Mouse (Mus musculus) CD4-positive helper T cell, adult 2 months (primary cell): ENCODE data around the gene Asb4.
"Not testable (repeated sequence)": the region's sequence is repeated elsewhere in the genome, so short reads cannot be mapped to it uniquely, and the experiment has no call there.

Experiments used
- DNase-seq: peaks from one replicate; pipeline ENCODE4 v3.0.0-alpha.2; 2012; ENCODE audit warnings: low read depth, missing footprints, low spot score

Gene Asb4

DNA sequence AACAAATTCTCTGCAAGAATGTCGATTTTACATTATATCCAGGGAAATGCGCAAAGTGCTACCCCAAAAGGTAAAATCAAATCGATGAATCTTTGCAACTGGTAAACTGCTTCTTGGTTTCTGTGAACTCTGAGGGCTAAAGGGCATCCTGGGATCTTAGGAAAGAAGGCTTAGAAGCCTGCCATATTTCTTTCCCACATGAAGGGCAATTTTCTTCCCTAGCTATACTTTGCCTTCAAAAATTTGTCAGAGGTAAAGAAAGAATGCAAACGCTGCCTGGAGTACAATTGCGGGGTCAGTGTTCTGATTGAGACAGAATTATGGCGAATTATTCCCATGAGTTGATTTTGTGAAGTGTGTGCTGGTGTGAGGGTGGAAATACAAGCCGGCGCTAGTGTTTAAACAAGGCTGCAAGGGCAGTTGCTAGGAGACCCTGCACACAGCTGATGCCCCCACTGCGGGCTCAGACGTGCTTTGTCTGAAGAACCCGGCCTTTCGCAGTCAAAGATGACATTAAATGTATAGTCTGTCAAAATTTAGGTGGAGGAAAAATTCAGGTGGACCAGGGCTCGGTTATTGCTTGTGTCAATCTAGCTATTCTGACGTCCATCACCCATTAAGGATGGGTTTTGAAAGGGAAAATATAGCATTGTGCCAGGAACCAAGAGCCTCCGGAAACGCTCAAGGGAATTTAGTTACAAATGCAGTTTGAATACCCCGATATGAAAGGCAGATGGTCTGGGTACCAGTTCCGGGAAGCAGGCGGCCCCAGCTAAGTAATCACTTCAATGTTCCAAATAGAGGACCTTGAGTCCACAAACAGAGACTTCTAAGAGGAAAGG is at the start of gene Asb4:
Gene Asb4 (plus strand): TSS at position 51 of the 842 bp plus-strand sequence.
- DNase-seq = no peak

DNA sequence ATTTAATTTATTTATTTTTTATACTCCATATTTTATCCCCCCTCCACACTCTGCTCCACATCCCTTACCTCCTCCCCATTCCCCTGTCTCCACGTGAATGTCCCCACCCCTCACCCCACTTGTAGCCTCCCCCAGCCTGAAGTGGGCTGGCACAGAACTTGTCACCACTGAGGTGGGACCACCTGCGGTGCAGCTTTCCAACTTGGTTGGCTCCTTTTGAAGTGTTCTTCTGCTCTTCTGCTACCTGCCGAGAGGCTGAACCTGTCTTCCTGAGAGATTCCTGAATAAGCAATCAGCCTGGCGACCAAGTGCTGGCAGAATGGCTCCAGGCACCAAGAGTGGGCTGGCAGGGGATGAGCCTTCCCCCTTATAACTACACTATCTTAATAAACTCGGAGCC is 49.2 kb upstream of the Asb4 start:
- DNase-seq = no peak

DNA sequence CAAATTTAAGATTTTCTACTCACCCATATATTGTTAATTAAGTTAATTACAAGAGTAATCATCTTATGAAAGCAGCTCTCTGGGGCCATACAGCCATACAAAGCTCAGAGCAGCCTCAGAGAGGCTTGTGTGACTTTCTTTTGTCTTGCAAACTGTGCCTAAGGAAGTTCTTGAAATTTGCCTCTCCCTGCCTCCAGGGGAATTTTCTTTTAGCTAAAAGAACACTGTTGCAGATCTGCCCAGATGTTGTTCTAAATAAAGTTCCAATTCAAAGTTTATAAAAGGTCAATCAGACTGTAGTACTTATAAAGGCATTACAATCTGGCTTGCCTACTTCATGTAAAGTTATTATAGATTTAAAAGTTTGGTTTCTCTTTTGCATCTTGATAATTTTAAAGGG is 47.2 kb upstream of the Asb4 start:
- not testable (repeated sequence) for DNase-seq

DNA sequence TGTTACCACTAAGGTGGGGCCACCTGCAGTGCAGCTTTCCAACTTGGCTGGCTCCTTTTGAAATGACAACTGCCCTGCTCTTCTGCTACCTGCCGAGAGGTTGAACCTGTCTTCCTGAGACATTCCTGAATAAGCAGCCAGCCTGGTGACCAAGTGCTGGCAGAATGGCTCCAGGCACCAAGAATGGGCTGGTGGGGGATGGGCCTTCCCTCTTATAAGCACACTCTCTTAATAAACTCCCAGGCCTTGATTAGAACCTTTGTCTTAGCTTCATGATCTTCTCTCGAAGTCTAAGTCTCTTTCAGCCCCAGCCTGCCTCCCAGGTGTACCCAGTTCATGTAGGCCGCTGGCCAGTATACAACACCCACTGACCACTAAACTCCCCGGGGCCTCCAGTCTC is 44.4 kb upstream of the Asb4 start:
- DNase-seq = not testable (repeated sequence)

DNA sequence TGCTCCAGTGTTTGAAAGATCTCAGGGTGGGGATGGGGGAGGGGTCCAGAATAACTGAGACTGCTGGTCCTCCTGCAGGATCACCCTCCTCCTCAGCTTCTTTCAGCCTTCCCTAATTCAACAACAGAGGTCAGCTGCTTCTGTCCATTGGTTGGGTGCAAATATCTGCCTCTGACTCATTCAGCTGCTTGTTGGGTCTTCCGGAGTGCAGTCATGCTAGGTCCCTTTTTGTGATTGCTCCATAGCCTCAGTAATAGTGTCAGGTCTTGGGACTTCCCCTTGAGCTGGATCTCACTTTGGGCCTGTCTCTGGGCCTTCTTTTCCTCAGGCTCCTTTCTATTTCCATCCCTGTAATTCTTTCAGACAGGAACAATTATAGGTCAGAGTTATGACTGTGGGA is 43.9 kb upstream of the Asb4 start:
- not testable (repeated sequence) for DNase-seq

DNA sequence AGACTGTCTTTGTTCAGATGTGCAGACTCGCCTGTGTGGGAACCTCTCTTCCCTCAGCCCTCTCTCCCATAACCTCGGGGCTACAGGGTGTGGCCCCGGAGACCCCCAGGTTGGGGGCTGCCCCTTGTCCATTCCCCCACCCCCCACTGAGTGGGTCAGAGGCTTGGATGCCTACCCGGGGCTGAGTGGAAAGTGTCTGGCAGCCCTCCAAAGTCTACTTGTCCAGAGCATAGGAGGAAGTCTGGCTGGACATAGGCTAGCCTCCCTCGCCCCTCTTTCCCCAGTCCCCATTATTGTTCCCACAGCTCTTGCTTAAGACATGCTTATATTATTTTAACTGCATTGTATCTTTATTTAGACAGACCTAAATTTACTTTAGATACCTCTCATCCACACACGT is 38.9 kb upstream of the Asb4 start:
- DNase-seq = no peak

DNA sequence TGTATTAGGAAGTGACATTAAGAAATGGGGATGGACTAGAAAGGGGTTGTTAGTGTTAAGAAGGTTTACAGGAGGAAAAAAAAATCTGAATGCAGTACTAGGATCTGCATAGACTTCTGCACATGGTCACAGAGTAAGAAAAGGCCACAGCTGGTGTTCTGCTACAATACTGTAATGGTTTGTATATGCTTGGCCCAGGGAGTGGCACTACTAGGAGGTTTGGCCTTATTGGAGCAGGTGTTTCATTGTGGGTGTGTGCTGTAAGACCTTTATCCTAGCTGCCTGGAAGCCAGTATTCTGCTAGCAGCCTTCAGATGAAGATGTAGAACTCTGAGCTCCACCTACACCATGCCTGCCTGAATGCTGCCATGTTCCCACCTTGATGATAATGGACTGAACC is 25.3 kb upstream of the Asb4 start:
- DNase-seq = no peak

DNA sequence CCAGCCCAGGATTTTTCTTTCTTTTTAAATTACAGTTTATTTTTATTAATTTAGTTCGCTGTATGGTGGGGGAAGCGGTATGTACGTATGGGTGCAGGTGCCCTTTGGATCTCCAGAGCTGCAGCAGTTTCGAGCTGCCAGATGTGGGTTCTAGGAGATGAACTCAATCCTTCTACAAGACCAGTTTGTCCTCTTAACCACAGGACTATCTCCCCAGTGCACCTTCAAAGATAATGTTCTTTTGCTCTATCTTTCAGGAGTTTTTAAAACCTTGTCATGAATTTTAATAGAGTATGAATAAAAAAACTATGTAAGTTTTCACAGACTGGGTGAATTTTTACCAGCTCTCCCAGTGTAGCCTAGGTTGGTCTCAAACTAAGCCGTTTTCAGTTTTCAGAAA is 22.8 kb upstream of the Asb4 start:
- DNase-seq = no peak

DNA sequence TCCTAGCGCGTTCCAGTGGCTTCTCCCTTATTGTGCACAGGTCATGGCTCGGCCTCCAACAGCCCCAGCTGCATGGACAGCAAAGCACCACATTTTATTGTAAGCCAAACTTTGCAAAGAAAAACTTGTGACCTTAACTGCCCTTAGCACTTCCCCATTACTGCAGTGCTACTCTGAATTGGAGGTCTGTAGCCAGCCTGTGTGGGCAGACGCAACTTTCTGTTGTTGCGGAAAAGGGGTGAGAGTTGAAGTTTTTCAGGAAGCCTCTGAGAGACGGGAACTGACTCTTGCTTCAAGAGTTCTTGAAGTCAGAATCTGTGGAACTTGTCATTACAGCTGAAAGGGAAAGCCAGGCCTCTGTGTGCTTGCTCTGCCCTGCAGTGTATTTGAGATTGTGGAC is 21.2 kb upstream of the Asb4 start:
- DNase-seq = no peak

DNA sequence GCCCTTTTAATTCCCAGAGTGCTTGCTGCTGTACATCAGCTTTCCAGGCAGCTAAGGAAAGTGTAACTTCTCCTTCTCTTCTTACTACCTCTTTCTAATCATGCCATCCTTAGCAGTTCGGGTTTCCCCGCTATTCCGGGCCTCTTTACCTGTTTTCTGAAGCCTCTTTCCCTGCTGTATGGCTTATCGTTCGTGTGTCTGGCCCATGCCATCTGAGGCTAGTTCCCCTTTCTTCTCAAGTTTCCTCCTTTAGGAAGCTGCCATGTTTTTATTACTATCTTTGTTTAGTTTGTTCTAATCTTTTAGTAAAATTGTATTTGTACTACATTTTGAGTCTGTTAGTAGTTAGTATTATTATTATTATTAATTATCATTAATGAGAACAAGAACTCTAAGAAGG is 17.3 kb upstream of the Asb4 start:
- no peak for DNase-seq

DNA sequence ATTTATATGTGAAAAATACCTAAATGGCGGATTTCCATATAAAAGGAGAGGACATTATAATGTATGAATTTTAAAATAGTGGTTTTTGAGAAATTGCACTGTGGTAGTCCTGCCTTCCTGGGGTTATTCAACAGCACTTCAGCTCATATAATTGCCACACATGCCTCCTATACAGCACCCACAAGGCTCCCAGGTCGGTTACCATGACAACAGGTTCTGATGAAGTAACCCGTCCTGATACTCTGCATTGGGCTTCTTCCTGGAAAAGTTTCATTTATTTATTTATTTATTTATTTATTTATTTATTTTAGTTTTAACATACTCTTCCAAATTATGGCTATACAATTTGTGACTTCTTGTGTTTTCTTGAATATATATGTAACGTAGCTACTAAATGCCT is 6.3 kb upstream of the Asb4 start:
- DNase-seq = no peak

DNA sequence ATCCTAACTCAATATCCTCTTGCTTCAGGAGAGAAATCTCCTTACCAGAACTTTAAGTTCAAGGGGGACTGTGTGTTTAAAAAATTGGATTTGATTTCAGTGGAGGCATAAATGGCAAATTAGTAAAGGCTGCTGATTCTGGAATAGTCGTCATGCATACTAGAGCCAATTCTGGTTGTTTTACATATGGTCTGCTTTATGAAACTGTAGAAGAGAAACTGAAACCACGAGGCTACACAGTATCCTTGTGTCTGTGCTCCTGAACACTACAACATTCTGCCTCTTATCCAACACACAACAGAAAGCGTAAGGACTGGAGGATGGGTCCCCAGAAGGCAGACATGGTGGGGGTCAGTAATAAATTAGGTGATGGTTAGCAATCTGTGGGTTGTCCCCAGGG is 4.1 kb upstream of the Asb4 start:
- DNase-seq = no peak

DNA sequence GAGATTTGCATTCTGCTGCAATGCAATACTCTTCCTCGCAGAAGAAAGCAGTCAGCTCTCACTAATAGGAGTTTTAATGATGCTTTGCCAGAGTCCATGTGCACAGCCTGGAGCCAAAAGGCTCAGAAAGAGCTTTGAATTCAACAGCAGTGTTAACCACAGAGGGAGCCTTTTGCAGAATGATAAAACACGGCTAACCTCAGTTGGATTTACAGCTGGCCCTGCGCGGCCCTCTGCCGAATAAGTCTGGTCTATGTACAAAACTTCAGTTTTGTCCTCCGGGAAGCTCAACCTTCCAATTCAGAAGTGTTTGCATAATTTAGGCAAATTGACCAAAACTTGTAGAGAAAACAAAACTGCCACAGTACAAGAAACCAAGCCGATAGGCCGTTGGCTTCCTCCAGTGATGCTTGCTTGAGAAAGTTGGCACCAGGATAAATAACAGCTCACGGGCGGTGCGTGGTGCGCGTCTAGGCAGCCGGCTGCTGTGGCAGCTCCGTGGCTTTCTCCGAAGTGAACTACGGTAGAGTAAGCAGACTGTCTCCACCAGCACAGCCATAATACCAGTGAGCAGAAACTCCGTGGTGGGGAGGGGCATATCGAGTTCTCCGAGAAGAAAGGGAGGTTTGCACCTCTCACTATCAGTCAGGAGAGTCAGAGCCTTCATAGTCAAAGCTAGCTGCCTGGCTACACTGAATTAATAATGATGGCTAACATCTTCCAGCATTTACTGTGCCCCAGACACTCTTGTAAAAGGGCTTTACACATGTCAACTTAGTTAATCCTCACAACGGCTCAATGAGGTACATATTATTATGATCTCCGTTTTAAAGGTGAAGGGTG is 3.2 kb upstream of the Asb4 start:
- DNase-seq = no peak

DNA sequence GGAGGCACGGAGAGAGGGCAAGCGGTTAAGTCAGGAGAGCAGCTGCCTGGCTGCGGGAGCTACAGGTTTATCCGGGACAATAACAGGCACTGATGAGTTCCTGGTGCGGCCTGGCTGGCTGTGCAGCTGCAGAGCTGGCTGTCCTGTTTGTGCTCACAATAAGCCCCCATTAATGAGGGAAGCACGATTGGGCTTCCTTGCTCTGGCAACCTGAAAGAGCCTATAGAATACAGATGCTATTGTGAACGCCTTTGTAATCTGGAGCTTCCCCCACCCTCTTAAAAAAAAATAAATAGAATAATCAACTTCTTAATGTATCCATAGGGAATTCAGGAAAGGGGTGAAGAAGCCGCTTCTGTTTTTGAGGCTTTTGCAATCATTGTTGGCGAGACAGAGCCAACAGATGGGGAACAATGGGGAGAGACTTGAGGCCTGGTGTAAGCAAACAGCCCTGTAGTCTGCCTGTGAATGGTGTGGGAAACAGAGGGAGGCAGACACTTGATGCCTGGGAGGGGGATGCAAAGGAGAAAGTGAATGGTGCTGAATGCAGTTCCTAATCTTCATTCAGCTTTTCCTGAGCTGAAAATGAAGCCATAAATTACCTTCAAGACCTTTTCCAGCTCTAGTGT is 2.4 kb upstream of the Asb4 start:
- no peak for DNase-seq

DNA sequence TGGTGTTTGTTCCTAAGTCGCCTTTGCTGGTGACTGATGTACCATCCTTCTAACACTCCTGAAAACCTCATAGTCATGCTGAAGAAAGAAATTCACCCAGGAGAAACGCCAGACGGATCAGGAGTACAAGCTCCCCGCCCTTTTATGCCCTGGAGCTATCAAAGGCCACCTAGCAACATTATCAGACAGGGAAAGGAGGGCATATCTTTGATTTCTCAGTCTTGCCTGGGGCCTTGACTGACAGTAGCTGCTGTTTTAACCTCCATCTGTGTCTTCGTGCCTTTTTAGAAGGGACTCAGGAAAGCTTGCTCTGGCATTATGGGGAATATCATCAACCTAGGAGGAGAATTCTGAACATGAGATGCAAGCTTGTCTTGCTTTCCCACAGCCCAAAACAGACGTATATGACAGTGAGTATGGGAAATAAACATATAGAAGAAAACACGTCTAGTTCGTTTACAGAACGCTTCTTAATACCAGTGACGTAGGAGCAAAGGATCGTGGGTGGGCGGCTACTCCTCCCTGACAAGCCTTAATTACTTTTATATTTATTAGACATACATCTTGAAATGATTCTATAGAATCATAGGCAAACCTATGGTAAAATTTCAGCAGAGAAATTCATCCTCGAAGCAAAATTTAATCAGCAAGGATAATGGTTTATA is 1.1 kb upstream of the Asb4 start:
- DNase-seq = no peak

DNA sequence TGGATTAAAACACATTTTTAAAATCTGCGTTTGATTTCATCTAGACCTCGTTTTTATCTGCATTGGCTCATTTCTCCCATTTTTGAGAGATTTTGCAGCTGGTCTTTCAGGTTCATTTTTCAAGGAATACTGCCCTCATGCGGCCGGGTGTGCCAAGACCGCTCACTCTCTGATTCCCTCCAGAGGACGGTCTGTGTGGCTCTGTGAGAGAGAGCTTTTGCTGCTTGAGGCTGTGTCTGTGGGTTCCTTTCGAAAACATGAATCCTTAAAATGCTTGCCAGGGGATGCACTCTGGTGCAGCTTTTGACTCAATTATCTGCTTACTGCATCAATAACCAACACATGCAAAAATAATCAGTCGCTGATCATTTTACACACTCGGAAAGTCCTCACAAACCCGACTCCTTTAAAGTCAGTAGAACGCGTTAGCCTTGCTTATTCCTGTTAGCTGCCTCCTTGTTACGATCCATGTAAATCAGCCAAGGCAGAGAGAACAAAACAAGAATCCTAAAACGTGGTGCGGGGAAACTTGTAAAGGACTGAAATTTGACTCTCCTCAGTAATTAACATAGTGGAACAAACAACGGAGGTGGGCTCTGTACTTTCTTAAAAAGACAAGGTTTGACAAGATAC is 487 bp upstream of the Asb4 start:
- peak; percentile 49 for DNase-seq

DNA sequence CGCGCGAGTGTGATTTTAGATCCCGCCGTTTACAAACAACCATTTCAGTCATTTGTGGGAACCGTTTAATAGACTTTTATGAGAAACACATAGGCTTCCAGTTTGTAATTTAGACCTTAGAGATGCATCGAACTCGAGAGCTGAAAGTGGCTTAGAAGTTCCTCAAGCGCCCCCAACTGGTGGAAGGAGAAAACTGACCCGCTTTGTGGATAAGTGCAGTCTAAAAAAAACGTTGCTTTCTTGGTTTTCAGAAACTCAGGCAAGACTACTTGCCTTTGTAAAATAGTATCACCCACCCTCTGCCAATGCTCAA is 948 bp downstream of the Asb4 start:
- DNase-seq = peak; percentile 58

DNA sequence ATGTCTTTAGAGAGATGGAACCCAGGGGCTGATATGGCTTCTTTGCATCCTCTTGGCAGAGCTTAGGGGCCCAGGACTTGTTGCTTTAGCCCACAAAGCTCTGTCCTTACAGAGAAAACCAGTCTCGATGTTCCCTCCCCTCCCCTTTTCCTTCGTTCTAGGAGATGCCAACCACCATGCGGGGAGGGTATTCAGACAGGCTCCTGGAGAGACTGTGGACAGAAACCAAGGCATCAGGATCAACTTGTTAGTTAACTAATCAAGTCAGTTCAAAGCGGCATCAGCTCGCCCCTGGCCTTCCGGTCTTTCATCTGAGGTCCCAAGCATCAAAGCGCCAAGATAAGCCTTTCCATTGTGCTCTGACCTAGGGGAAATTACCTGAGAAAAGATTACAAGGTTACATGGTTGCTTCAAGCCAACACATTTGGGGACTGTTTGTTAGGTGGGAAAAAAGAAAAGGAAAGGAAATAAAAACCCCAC is 2.0 kb downstream of the Asb4 start:
- no peak for DNase-seq

DNA sequence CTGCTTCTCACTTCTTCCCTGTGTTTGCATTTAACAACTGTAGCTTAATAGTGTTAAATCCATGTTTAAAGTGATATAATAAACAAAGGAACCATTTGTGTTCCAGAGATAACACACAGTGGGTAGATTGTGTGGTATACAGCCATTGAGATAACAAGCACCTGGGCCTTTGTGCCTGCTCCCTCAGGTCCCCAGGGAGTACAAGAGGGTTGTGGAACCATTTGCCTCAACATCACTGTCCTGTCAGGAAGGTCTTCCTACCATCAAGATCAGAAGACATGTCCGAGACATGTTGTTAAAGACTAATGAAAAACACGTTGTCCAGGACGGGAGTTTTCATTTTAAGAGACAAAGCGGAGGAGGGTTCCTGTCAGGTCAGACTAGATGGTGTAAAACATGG is 3.3 kb downstream of the Asb4 start:
- no peak for DNase-seq

DNA sequence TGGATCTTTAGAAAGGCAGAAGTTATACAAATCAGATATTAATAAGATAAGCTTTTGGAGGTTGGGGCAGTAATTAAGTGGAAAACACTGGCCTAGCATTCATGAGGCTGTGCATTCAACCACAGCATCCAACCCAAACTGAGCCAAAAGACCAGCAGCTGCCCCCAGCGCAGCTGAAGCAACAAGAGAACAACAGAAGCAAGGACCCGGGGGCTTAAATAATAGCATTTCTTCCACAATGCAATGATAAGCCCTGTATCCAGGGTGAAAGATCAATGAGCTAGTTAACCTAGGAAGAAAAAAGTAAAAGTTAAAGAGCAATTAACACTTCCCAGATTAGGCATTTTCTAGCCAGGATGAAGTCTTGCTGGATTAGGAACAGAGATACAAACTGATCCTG is 4.2 kb downstream of the Asb4 start:
- DNase-seq = no peak

DNA sequence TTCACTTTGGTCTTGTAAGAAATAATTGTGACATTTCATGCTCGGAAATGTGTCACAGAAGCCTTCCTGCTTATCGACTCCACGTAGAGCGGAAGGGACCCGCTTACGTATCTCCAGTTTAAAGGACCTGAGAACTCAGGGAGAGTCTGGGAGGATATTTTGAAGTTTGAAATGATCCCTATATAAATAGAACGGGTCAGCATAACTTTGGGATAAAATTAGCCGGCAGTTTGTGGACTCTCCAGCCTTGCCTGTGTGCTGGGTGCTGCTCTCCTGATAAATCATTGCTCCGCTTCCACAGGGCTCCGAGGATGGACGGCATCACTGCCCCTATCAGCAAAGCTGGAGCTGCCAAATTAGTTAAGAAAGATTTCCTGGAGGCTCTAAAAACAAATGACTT is 7.1 kb downstream of the Asb4 start:
- DNase-seq = no peak

DNA sequence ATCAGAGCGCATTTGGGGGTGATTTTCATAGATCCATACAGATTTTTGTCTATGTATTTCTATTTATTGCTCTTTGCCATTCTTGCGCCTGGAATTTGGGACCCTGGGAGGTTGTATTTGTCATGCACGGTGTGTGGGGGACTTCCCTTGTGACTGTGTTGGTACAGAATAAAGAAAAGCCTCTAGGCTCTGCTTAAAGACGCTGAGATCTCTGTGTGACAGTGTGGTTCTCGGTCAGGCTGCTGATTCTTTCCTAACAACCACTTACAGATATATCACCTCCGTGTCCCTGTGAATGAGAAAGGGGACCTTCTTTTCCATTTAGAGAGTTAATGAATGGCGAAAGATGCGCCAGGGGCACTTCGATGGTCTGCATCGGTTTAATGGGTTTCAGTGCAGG is 7.8 kb downstream of the Asb4 start:
- DNase-seq = no peak
